25 mouse cellular contexts compared by ENCODE assay signal in the genomic region with DNA sequence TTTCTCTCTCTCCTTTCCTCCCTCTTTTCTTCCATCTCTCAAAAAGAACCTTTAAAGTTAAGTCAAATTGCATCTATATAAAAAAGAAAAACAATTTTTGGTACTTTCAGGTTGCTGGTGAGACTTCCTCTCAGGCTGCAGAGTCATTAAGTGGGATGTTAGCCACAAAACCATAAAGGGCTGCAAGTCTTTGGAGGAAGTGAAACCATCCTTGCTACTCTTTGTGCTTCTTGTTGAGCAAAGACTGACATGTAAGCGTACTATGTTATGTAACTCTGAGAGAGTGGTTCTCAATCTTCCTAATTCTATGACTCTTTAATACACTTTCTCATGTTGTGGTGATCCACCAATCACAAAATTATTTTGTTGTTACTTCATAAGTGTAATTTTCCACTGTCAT.
DNase-seq lines count a peak whose midpoint lies in the region; ATAC-seq lines count a peak whose summit lies in the region.
"Had no signal": no experiment of that assay in that cellular context is flagged by ENCODE, and none has a peak within 500 bp of the region (broad histone marks: within the 10 kb centered on the region; RNA-seq: fewer than 3 reads in every experiment).

No protein-coding gene starts in this region.

- peak; percentile 78 for DNase-seq in midbrain, embryonic 11.5 days (ENCODE audit: low spot score, missing footprints)
- DNase-seq in midbrain, embryonic 14.5 days = no peak
- no peak for DNase-seq in adrenal gland, postnatal 10 days
- no peak for DNase-seq in thymus, postnatal 25 days
- DNase-seq: adrenal gland, adult 8-10 months; adrenal gland, postnatal 36 days; cerebellum, adult 11 months; cerebellum, adult 8-10 months; cerebellum, postnatal 10 days; gastrocnemius, postnatal 25 days; heart, adult 2 months; heart, postnatal 14 days; heart, postnatal 4 days had no signal

- no peak overlapping the region for H3K4me2 ChIP-seq in midbrain, embryonic 11.5 days
- H3K4me2 ChIP-seq in midbrain, embryonic 14.5 days (ENCODE audit: low read length) = no peak overlapping the region
- H3K4me2 ChIP-seq: embryonic facial prominence, embryonic 12.5 days; embryonic facial prominence, embryonic 15.5 days; forebrain, embryonic 12.5 days; forebrain, embryonic 15.5 days; heart, embryonic 13.5 days; hindbrain, embryonic 12.5 days; hindbrain, embryonic 15.5 days had no signal

- ATAC-seq in midbrain, embryonic 11.5 days (ENCODE audit: low FRiP score) = no peak
- ATAC-seq in midbrain, embryonic 14.5 days (ENCODE audit: low FRiP score, low TSS enrichment) = no peak
- ATAC-seq in common myeloid progenitor, adult 5-6 weeks (replicated peaks; ENCODE audit: low read depth, poor library complexity, severe bottlenecking) = peak; percentile 100
- peak; percentile 100 for ATAC-seq in megakaryocyte, adult 5-6 weeks (ENCODE audit: poor library complexity, severe bottlenecking)
- ATAC-seq: activated CD4-positive, CD25-positive, alpha-beta regulatory T cell, adult 4 months; forebrain, embryonic 15.5 days had no signal

- no peak overlapping the region for H3K4me3 ChIP-seq in midbrain, embryonic 11.5 days (ENCODE audit: low read depth, low read length)
- H3K4me3 ChIP-seq in midbrain, embryonic 14.5 days (replicated peaks; ENCODE audit: low read depth, low read length) = no peak overlapping the region
- H3K4me3 ChIP-seq: embryonic facial prominence, embryonic 12.5 days; embryonic facial prominence, embryonic 15.5 days; erythroblast, embryonic 14.5 days; forebrain, embryonic 12.5 days; forebrain, embryonic 15.5 days; heart, adult 2 months; heart, embryonic 10.5 days; heart, embryonic 13.5 days; hindbrain, embryonic 12.5 days; hindbrain, embryonic 15.5 days had no signal

- H3K9me3 ChIP-seq in midbrain, embryonic 11.5 days (ENCODE audit: control insufficient read depth, low read length) = no peaks in the 10 kb centered on the region
- no peaks in the 10 kb centered on the region for H3K9me3 ChIP-seq in midbrain, embryonic 14.5 days (ENCODE audit: control insufficient read depth, low read length)
- H3K9me3 ChIP-seq: embryonic facial prominence, embryonic 12.5 days; embryonic facial prominence, embryonic 15.5 days; forebrain, embryonic 12.5 days; forebrain, embryonic 15.5 days; heart, embryonic 10.5 days; heart, embryonic 13.5 days; hindbrain, embryonic 12.5 days; hindbrain, embryonic 15.5 days had no signal

- no peak overlapping the region for H3K27ac ChIP-seq in midbrain, embryonic 11.5 days (ENCODE audit: low read depth, low read length)
- H3K27ac ChIP-seq in midbrain, embryonic 14.5 days (replicated peaks; ENCODE audit: low read depth, low read length) = no peak overlapping the region
- H3K27ac ChIP-seq: embryonic facial prominence, embryonic 12.5 days; embryonic facial prominence, embryonic 15.5 days; forebrain, embryonic 12.5 days; forebrain, embryonic 15.5 days; heart, adult 2 months; heart, embryonic 10.5 days; heart, embryonic 13.5 days; hindbrain, embryonic 12.5 days; hindbrain, embryonic 15.5 days had no signal

- H3K9ac ChIP-seq in midbrain, embryonic 11.5 days (ENCODE audit: low read length) = no peak overlapping the region
- no peak overlapping the region for H3K9ac ChIP-seq in midbrain, embryonic 14.5 days (replicated peaks; ENCODE audit: low read length)
- H3K9ac ChIP-seq: embryonic facial prominence, embryonic 12.5 days; embryonic facial prominence, embryonic 15.5 days; forebrain, embryonic 12.5 days; forebrain, embryonic 15.5 days; heart, embryonic 13.5 days; hindbrain, embryonic 12.5 days; hindbrain, embryonic 15.5 days had no signal

- no peaks in the 10 kb centered on the region for H3K36me3 ChIP-seq in midbrain, embryonic 11.5 days (ENCODE audit: control insufficient read depth, insufficient read depth, low read length)
- no peaks in the 10 kb centered on the region for H3K36me3 ChIP-seq in midbrain, embryonic 14.5 days (ENCODE audit: control insufficient read depth, insufficient read depth, low read length)
- H3K36me3 ChIP-seq: embryonic facial prominence, embryonic 12.5 days; embryonic facial prominence, embryonic 15.5 days; forebrain, embryonic 12.5 days; forebrain, embryonic 15.5 days; heart, embryonic 10.5 days; heart, embryonic 13.5 days; hindbrain, embryonic 12.5 days; hindbrain, embryonic 15.5 days had no signal

- peaks cover 3% of the 10 kb centered on the region; the same call in 1 of the 2 replicates for H3K4me1 ChIP-seq in midbrain, embryonic 11.5 days (ENCODE audit: control insufficient read depth, insufficient read depth, low read length)
- peaks cover 9% of the 10 kb centered on the region for H3K4me1 ChIP-seq in midbrain, embryonic 14.5 days (ENCODE audit: control insufficient read depth, insufficient read depth, low read length)
- H3K4me1 ChIP-seq: embryonic facial prominence, embryonic 12.5 days; embryonic facial prominence, embryonic 15.5 days; heart, embryonic 10.5 days; heart, embryonic 13.5 days; hindbrain, embryonic 12.5 days had no signal

- no peaks in the 10 kb centered on the region for H3K27me3 ChIP-seq in midbrain, embryonic 11.5 days (ENCODE audit: control insufficient read depth, insufficient read depth, low read length)
- H3K27me3 ChIP-seq in midbrain, embryonic 14.5 days (ENCODE audit: control insufficient read depth, insufficient read depth, low read length) = no peaks in the 10 kb centered on the region
- H3K27me3 ChIP-seq: embryonic facial prominence, embryonic 12.5 days; embryonic facial prominence, embryonic 15.5 days; forebrain, embryonic 15.5 days; heart, embryonic 13.5 days; hindbrain, embryonic 12.5 days; hindbrain, embryonic 15.5 days had no signal

- 85% methylated on average over 1 of the region's 1 CpGs for WGBS in midbrain, embryonic 11.5 days
- WGBS in midbrain, embryonic 14.5 days = 95% methylated on average over 1 of the region's 1 CpGs

Comparison
In these comparisons a context has a peak if more than half of its experiments do, and no peak if none do; other contexts are left out.
1. ATAC-seq: peak in common myeloid progenitor, adult 5-6 weeks (single experiment) and megakaryocyte, adult 5-6 weeks (single experiment); none in midbrain, embryonic 11.5 days (single experiment) and midbrain, embryonic 14.5 days (single experiment).